Mouse (Mus musculus) hindbrain, postnatal 0 days (tissue): ENCODE data around the gene Vcl. TPM values are rescaled to one million over a fixed set of nuclear protein-coding genes. Genes with fewer than 3 reads are reported as not detected.

Experiments
- ATAC-seq: fragments of 200-750 bp; cut with Nextera tagmentation; 2 replicates; pipeline ENCODE4 v1.8.0; 2017; ENCODE audit warnings: mild to moderate bottlenecking, moderate TSS enrichment, moderate library complexity
- DNase-seq: peaks from one replicate; pipeline ENCODE4 v3.0.0-alpha.2; 2015; ENCODE audit warnings: low spot score
- H3K27ac ChIP-seq: fragments of 300-500 bp; sonication (generic); 2 replicates; pipeline ENCODE4 v1.5.1; 2014; ENCODE audit warnings: mild to moderate bottlenecking
- H3K27me3 ChIP-seq: fragments of 300-500 bp; sonication (generic); 2 replicates; pipeline ENCODE4 v1.6.1; 2014; ENCODE audit warnings: low read length, mixed read lengths; ENCODE audit not compliant: insufficient read depth
- H3K36me3 ChIP-seq: fragments of 300-500 bp; sonication (generic); 2 replicates; pipeline ENCODE4 v1.6.1; 2014; ENCODE audit warnings: low read length, mixed read lengths; ENCODE audit not compliant: insufficient read depth
- H3K4me1 ChIP-seq: fragments of 300-500 bp; sonication (generic); 2 replicates; pipeline ENCODE4 v1.6.1; 2014; ENCODE audit warnings: antibody characterized with exemption, low read length, mixed read lengths; ENCODE audit not compliant: insufficient read depth
- H3K4me2 ChIP-seq: fragments of 300-500 bp; sonication (generic); 2 replicates; pipeline ENCODE4 v1.6.1; 2014; ENCODE audit warnings: low read depth, mild to moderate bottlenecking, low read length, moderate library complexity, mixed read lengths
- H3K4me3 ChIP-seq: fragments of 300-500 bp; sonication (generic); 2 replicates; pipeline ENCODE4 v1.5.1; 2014; ENCODE audit warnings: low read length
- H3K9ac ChIP-seq: fragments of 300-500 bp; sonication (generic); replicated peaks from 2 replicates; pipeline ENCODE4 v1.6.1; 2014; ENCODE audit warnings: mild to moderate bottlenecking, low read length, moderate library complexity, mixed read lengths
- H3K9me3 ChIP-seq: fragments of 300-500 bp; sonication (generic); 2 replicates; pipeline ENCODE4 v1.6.1; 2016; ENCODE audit warnings: low read length, mixed read lengths
- CTCF ChIP-seq: IDR thresholded peaks from 2 replicates; pipeline ENCODE4 v1.5.1; 2016; ENCODE audit warnings: antibody characterized with exemption, control low read depth, low read depth
- WGBS: fragments of 180-500 bp; shearing (Covaris S2); extraction: QIAGEN DNeasy Blood & Tissue Kit; methylation state at CpG from one replicate; pipeline ENCODE4 v1.1.7; 2014; 5-methylcytosine and 5-hydroxymethylcytosine counted together
- polyA plus RNA-seq: library from polyadenylated mRNA; unstranded; fragments of >200 nt; fragmentation: Nextera tagmentation; extraction: Ambion mirVana; gene quantifications from 2 replicates; pipeline ENCODE4 v1.2.1, GENCODE M21; 2015
- total RNA-seq: library from RNA; depleted of rRNA; stranded (reverse); fragments of >200 nt; gene quantifications from 2 replicates; pipeline ENCODE4 v1.2.3, GENCODE M21; 2014

The Vcl gene
- total and polyA plus RNA-seq, 2 experiments from 2014 or later, result 10.4 to 24.3 TPM

DNA sequence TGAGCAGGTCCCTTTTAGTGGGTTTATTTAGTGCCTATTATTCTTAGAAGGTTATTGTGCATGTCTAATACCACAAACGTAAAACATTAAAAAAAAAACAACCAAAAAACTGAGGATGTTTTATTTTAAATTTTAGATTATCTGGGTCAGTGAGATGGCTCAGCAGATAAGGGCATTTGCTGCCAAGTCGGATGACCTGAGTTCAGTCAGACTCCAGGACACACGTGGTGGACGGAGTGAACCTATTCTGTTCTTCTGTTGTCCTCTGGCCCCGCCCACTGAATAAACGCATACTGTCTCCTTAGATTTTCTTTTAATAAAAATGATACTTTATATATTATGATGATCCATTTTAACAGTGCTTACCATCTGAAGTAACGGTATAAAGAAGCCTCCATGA lies 124.4 kb downstream of the Vcl start:
- H3K9ac ChIP-seq, result no peak overlapping the region
- no peak overlapping the region for H3K27ac ChIP-seq
- H3K4me3 ChIP-seq, result no peak overlapping the region; the same call in 1 of the 2 replicates
- TF ChIP-seq CTCF, result no peak
- no peaks in the 10 kb centered on the region for H3K36me3 ChIP-seq
- WGBS, result 46% methylated on average over 7 of the region's 7 CpGs
- no peak for ATAC-seq
- H3K4me2 ChIP-seq, result peak overlapping the region; percentile 71
- no peaks in the 10 kb centered on the region for H3K27me3 ChIP-seq
- DNase-seq, result no peak
- H3K9me3 ChIP-seq, result no peaks in the 10 kb centered on the region
- H3K4me1 ChIP-seq, result no peaks in the 10 kb centered on the region

DNA sequence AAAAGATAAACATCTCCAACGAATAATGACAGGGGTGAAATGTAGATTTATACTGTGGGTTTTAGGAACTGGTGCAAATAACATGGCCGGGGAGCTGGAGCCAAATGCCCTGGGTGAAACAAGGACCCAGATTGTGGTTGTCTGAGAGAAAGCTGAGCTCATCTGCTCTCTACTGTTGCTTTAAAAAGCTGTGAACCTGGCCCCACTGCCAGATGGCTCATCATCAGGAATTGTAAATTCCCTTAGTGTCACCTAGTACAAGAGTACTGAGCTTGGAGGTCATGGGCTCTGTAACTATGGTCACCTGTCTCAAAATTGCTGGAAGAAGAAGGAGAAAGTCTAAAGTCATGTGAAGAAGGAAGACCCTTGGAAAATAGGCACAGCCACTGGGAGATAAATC lies 129.8 kb downstream of the Vcl start:
- TF ChIP-seq CTCF, result no peak
- WGBS, result 95% methylated on average over 2 of the region's 2 CpGs

DNA sequence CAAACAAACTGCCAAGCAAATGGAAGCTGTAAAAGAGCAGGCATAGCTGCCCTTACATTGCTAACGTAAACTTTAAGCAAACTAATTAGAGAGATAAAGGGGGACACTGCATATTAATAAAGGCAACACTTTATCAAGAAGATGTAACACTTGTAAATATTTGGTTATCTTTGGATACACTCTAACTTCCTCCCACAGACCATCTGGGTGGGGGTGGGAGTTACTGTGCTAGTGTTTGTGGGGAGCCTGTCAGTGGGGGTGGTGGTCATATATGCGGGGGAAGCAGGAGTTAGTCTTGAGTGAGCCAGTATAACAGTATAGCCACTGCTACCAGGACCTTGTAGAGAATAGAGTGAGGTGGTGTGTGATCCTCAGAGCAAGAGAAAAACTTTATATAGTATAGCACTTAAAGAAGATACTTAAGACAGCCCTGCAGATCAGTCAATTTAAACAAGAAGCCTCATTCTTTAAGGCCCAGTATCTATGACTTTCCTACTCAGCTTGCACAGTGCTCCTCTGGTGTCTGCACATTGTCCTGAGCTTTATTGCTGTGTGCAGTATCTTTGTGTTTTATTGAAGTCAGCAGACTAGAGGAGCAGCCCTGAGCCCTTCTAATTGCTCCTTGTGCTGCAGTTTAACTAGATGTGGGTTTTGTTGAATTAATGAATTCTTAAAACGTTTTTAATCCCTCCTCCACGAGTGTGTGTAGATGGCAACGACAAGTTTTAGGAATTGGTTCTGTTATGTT lies 133.7 kb downstream of the Vcl start:
- Histone ChIP-seq H3K27me3 (no peaks in the 10 kb centered on the region), H3K27ac (no peak overlapping the region), H3K9me3 (no peaks in the 10 kb centered on the region), H3K4me3 (no peak overlapping the region), H3K4me2 (no peak overlapping the region), H3K9ac (no peak overlapping the region), H3K4me1 (no peaks in the 10 kb centered on the region), H3K36me3 (no peaks in the 10 kb centered on the region)
- DNase-seq (no peak), ATAC-seq (no peak)
- TF ChIP-seq CTCF, result no peak
- 84% methylated on average over 5 of the region's 5 CpGs for WGBS

More for the DNA sequence above, 129.8 kb downstream of the Vcl start:
- no peak overlapping the region for H3K27ac ChIP-seq
- H3K4me2 ChIP-seq, result no peak overlapping the region
- no peaks in the 10 kb centered on the region for H3K36me3 ChIP-seq
- H3K9me3 ChIP-seq, result no peaks in the 10 kb centered on the region
- no peaks in the 10 kb centered on the region for H3K27me3 ChIP-seq
- no peak for DNase-seq
- ATAC-seq, result no peak
- H3K4me3 ChIP-seq, result no peak overlapping the region
- H3K4me1 ChIP-seq, result no peaks in the 10 kb centered on the region
- H3K9ac ChIP-seq, result no peak overlapping the region

DNA sequence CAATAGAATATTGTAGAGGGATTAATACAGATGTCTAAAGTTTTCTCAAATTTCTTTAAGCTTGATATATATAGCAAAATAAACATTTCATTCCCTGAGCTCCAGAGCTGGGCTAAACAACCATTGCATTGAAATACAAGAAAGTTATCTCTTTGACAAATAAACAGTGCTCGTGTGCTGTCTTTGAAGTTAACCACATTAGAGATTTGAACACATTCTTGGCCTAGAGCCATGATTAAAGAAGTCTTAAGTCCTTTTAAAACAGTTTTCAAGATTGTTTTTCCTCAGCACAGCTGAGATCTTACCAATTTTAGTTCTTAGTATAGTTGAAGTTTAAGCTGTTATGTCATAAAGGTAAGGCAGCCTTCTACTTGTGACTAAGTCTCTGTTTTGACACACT lies 135.1 kb downstream of the Vcl start:
- no peaks in the 10 kb centered on the region for H3K4me1 ChIP-seq
- no peak overlapping the region for H3K4me2 ChIP-seq
- WGBS, result 47% methylated on average over 1 of the region's 1 CpGs
- no peak overlapping the region for H3K4me3 ChIP-seq
- no peaks in the 10 kb centered on the region for H3K36me3 ChIP-seq
- no peak overlapping the region for H3K27ac ChIP-seq
- DNase-seq, result no peak
- H3K9ac ChIP-seq, result no peak overlapping the region
- TF ChIP-seq CTCF, result no peak
- H3K27me3 ChIP-seq, result no peaks in the 10 kb centered on the region
- no peaks in the 10 kb centered on the region for H3K9me3 ChIP-seq
- no peak for ATAC-seq

DNA sequence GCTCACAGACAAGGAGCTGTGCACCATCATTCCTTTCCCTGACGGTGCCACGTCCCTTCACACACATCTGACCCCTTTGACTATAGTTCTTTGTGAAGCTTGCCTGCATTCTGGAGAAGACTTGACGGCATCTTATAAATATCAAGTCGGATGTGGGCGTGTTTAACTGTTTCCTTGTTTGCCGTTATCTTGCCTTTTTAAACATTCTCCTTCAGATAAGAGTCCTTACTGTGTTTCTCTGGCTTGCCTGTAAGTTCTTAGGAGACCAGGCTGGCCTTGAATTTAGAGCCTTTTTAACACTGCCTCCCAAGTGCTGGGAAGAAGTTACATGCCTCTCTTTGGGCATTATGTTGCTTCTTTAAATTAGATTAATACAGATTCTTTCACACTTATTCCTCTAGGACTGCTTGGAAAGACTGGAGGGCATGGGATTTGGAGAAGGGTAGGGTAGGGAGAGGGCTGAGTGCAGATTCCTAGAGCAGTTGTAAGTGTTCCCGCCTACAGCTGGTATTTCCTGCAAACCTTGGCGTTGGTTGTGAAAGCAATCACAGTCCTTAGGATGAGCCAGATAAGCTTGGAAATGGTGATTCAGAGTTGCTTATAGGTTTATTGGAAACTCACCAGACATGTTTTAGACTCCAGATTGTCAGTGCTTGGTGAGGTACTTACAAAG lies 136.4 kb downstream of the Vcl start:
- H3K9me3 ChIP-seq, result no peaks in the 10 kb centered on the region
- H3K36me3 ChIP-seq, result no peaks in the 10 kb centered on the region
- ATAC-seq (no peak), DNase-seq (no peak)
- H3K4me3 ChIP-seq, result no peak overlapping the region
- H3K27ac ChIP-seq, result no peak overlapping the region
- H3K4me1 ChIP-seq, result no peaks in the 10 kb centered on the region
- no peak overlapping the region for H3K4me2 ChIP-seq
- no peak overlapping the region for H3K9ac ChIP-seq
- TF ChIP-seq CTCF, result no peak
- WGBS, result 80% methylated on average over 8 of the region's 8 CpGs
- H3K27me3 ChIP-seq, result no peaks in the 10 kb centered on the region

DNA sequence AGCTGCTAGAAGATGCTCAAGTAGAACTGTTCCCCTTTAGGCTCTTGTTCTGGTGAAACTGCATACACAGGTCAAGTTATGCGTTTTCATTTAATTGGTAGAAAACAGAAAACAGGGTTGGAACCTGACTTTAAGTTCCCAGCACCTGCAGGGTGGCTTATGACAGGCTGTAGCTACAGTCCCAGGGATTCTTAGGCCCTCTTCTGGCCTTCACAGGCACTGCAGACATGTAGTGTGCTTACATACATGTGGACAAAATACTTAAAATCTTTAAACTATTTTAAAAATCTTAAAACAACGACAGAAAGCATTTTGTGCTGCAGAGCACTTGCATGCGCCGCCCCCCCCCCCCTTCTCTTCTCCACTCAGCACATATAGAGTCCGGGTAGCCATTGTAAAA lies 140.4 kb downstream of the Vcl start:
- Histone ChIP-seq H3K4me1 (no peaks in the 10 kb centered on the region), H3K4me2 (no peak overlapping the region), H3K27me3 (no peaks in the 10 kb centered on the region), H3K36me3 (no peaks in the 10 kb centered on the region), H3K4me3 (no peak overlapping the region), H3K9ac (no peak overlapping the region), H3K27ac (no peak overlapping the region), H3K9me3 (no peaks in the 10 kb centered on the region)
- peak; percentile 33 for TF ChIP-seq CTCF
- no peak for ATAC-seq
- no peak for DNase-seq
- 91% methylated on average over 5 of the region's 5 CpGs for WGBS

DNA sequence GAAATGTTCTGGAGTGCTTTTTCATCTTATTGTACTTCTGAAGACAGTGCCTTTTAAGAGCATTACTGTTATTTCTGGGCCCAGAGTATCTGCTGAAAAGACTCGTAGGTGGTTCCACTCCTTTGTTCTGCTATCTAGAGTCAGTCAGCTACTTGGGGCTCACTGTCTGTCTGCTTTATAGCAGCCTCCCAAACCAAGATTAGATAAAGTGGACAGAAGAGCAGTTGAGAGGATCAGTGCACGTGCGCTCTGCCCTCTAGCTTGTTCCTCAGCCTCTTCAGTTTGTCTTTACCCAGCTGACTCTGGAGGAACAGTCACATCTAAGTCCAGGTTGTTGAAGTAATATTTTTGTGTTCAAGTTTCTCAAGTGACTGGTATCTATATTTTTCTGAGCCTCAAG lies 144.8 kb downstream of the Vcl start:
- H3K9me3 ChIP-seq, result no peaks in the 10 kb centered on the region
- no peaks in the 10 kb centered on the region for H3K27me3 ChIP-seq
- DNase-seq, result no peak
- H3K4me1 ChIP-seq, result 0 out of 2 replicates have a peak, but pooled peaks cover 3% of the 10 kb centered on the region
- H3K4me3 ChIP-seq, result no peak overlapping the region
- no peak overlapping the region for H3K9ac ChIP-seq
- no peak for ATAC-seq
- TF ChIP-seq CTCF, result no peak
- H3K36me3 ChIP-seq, result no peaks in the 10 kb centered on the region
- H3K4me2 ChIP-seq, result no peak overlapping the region
- no peak overlapping the region for H3K27ac ChIP-seq
- WGBS, result 69% methylated on average over 3 of the region's 3 CpGs
